15 mouse cellular contexts compared by ENCODE assay signal in genomic region chr9:104877014-104877413, GRCm38 (mm10).
"Had no signal": no experiment of that assay in that cellular context is flagged by ENCODE, and none has a peak within 500 bp of the region (broad histone marks: within the 10 kb centered on the region; RNA-seq: fewer than 3 reads in every experiment).

No protein-coding gene starts in this region.

- H3K9me3 ChIP-seq: liver, embryonic 15.5 days; midbrain, embryonic 10.5 days; midbrain, embryonic 12.5 days; neural tube, embryonic 12.5 days; stomach, embryonic 15.5 days had no signal

- H3K27me3 ChIP-seq: liver, embryonic 15.5 days; midbrain, embryonic 12.5 days; neural tube, embryonic 12.5 days; stomach, embryonic 15.5 days had no signal

- H3K36me3 ChIP-seq: liver, embryonic 15.5 days; midbrain, embryonic 10.5 days; midbrain, embryonic 12.5 days; neural tube, embryonic 12.5 days; stomach, embryonic 15.5 days had no signal

- H3K4me2 ChIP-seq: liver, embryonic 15.5 days; lung, embryonic 14.5 days; midbrain, embryonic 12.5 days; neural tube, embryonic 12.5 days; stomach, embryonic 15.5 days had no signal

- H3K9ac ChIP-seq: liver, embryonic 15.5 days; lung, embryonic 14.5 days; midbrain, embryonic 12.5 days; neural tube, embryonic 12.5 days; stomach, embryonic 15.5 days had no signal

- H3K4me3 ChIP-seq: liver, embryonic 15.5 days; midbrain, embryonic 10.5 days; midbrain, embryonic 12.5 days; neural tube, embryonic 12.5 days; stomach, embryonic 15.5 days had no signal

- H3K27ac ChIP-seq: liver, embryonic 15.5 days; midbrain, embryonic 10.5 days; midbrain, embryonic 12.5 days; neural tube, embryonic 12.5 days; stomach, embryonic 15.5 days; stomach, postnatal 0 days had no signal

- H3K4me1 ChIP-seq: liver, embryonic 15.5 days; midbrain, embryonic 10.5 days; midbrain, embryonic 12.5 days; neural tube, embryonic 12.5 days; stomach, embryonic 15.5 days had no signal

- DNase-seq: lung, adult 18-20 months; lung, embryonic 14.5 days; lung, postnatal 10 days; lung, postnatal 4 days; midbrain, embryonic 14.5 days; right cerebral cortex, postnatal 14 days; thymus, adult 2 months; thymus, postnatal 25 days; thymus, postnatal 4 days had no signal
